Mouse (Mus musculus) testis, postnatal 10 days (tissue): ENCODE data around the gene Smarcb1.

Experiments used
- DNase-seq: peaks from one replicate; pipeline ENCODE4 v3.0.0; 2021; ENCODE audit warnings: low spot score

The Smarcb1 gene

GRCm38 (mm10) chr10:75856155-75856907 is 65.1 kb downstream of the Smarcb1 start:
- no peak for DNase-seq

GRCm38 (mm10) chr10:75855416-75855981 is 65.9 kb downstream of the Smarcb1 start:
- no peak for DNase-seq

GRCm38 (mm10) chr10:75854791-75855190 is 66.6 kb downstream of the Smarcb1 start:
- no peak for DNase-seq

GRCm38 (mm10) chr10:75854096-75854495 is 67.3 kb downstream of the Smarcb1 start:
- no peak for DNase-seq

- peak; percentile 85 for DNase-seq
These were observed 68.0 kb downstream of the Smarcb1 start for GRCm38 (mm10) chr10:75853452-75853851.

GRCm38 (mm10) chr10:75852539-75853125 is 68.8 kb downstream of the Smarcb1 start:
- DNase-seq: no peak

GRCm38 (mm10) chr10:75851681-75852080 is 69.7 kb downstream of the Smarcb1 start:
- DNase-seq: no peak

- no peak for DNase-seq
These were observed 70.3 kb downstream of the Smarcb1 start for GRCm38 (mm10) chr10:75851076-75851475.

- DNase-seq: no peak
These were observed 73.0 kb downstream of the Smarcb1 start for GRCm38 (mm10) chr10:75848382-75848781.
